Mouse (Mus musculus) CD4-positive helper T cell, adult 2 months (primary cell): ENCODE measurements at regions not wholly inside any gene's neighbourhood (a gene's known extent, or its start where the extent isn't known, plus 50 kb on each side); places are given as distances from the start of the nearest gene placed in this dataset.

ENCODE experiments used
- DNase-seq: peaks from one replicate; pipeline ENCODE4 v3.0.0-alpha.2; 2012; ENCODE audit warnings: low read depth, missing footprints, low spot score

DNA sequence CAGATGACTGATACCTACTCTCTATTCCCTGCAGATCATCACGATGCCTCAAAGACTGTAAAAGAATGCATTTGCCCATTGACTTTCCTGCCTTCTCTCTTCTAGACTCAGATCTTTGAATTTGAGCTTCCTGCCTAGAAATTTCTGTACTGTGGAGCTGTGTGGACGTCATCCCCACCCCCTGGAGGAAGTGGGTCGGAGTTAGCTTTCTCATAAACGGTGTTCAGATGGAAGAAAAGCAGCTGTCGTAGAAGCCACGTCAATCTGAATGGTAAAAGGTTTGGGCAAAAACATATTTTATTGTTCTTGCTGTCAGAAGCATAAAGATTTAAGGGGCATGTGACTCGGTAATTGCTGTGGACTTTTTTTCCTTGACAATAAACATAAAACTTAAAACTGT, 154.6 kb upstream of the Mvb12b start:
- peak; percentile 65 for DNase-seq

DNA sequence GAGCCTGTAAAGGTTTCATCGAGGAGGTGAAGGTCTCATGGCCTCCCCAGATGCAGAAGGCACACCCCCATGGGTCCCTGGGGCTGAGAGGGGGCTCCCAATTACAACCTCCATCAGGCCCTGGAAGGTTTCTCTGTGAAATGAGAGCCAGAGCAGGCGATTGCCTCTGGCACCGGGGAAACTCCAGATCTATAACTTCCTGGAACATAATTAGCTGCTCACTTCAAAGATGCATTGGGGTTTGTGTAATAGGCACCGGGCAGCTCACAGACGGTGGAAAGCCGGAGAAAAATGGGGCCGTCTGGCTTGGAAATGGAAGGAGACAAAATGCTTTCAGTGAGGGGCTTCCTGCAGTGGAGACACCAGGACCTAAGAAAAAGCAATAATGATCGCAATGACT, 151.2 kb upstream of the Mvb12b start:
- no peak for DNase-seq

DNA sequence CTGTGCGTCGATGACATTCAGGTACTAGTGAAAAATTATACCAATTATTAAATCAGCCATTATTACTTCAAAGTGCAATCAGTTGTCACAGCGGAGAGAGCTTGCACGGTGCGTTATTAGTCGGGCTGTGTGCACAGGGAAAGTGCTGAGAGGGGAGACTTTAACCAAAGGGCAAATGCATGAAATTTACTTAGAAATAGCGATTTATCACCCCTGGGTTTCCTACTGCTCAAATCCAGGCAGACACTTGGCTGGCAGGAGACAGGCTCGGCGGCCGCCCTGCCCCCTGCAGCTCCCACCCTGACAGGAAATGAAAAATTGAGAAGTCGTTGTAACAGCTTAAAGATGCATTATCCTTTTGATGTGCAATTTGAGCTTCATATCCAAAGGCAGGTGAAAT, 145.5 kb upstream of the Mvb12b start:
- no peak for DNase-seq

DNA sequence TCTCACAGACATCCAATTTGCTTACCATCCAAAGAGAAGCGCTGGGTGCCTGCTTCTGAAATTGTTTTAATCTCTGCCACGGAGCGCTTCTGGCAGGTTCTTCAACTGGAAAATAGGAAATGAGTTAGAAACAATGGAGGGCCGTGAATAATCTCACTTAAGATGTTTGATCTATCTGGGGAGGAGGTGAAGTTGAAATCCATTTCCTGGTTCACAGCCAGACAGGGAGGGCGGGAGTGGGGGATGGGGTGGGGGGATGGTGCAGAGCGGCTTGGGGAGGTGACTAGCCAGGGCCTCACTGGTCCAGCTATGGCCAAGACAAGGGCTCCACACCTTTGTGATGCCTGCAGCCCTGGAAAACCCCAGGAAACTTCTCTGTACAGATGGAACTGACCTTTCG, 143.7 kb upstream of the Mvb12b start:
- DNase-seq, result no peak

DNA sequence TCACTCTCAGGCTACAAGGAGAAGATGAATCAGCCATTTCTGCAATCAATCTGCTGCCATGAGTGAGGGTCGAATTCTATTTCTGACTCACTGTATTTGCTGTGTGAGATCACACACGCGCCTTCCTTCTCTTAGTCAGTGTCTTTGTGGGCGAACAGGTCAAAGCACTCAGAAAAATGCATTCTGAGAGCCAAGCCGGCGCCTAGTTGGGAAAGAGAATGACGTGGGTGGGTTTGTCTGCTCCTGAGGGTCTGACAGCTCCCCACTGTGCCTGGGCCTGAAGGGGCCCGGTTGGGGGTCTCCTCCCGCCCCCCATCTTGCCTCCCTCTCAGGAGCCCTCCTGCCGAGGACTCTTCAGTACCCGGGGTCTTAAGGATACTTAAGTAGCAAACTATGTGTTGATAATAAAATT, 143.3 kb upstream of the Mvb12b start:
- DNase-seq, result no peak

DNA sequence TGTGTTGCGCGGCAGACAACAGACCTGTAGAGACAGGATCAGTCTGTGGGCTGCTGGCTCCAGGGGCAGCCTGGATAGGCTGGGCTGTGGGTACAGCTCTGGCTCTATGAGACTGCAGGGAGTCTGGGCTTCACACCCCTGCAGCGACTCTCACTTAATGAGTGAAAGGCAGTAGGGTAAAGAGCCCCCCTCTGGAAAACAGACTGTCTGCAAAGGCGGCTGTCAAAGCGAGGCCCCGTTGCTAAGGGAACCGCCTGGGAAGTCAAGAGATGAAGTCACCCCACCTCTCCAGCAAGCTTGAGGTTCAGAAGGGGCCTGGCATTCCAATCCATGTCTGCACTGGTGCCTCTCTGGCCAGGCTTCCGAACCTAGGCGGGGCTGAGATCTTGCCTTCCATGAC, 139.7 kb upstream of the Mvb12b start:
- no peak for DNase-seq

DNA sequence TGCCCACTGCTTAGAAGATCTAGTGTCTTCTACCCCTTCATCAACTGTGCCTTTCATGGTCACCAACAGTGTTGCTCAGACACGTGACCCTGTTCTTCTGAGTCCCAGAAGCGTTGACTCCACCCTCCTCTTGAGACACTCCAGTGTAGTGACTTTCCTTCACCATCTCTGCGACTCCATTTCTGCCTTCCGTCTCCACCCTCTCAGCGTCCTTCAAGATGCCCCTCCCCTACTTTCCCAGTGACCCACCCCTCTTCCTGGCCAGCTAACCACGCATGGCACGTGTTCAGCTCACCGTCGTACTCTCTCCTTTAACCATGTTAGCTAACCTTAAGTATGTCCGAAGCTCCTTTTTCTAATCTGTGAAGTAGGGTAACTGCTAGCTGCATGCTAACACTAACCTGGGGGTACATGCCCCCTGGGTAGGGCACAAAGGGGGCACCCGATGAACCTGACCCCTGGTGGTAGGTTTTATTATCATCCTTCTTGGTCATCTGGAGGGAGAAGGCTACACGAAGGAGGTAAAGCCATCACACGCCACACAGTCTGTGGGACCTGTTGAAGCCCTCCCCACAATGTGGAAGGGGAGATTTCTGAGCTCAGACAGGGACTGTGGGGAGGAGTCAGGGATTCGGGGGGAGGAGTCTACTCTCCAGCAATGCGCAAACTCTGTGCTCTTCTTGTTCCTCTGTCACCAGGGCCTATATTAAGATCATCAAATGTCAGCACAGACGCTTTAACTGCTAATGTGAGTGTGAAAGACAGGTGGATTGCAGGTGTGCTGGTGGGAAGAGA, 139.0 kb upstream of the Mvb12b start:
- DNase-seq, result no peak

DNA sequence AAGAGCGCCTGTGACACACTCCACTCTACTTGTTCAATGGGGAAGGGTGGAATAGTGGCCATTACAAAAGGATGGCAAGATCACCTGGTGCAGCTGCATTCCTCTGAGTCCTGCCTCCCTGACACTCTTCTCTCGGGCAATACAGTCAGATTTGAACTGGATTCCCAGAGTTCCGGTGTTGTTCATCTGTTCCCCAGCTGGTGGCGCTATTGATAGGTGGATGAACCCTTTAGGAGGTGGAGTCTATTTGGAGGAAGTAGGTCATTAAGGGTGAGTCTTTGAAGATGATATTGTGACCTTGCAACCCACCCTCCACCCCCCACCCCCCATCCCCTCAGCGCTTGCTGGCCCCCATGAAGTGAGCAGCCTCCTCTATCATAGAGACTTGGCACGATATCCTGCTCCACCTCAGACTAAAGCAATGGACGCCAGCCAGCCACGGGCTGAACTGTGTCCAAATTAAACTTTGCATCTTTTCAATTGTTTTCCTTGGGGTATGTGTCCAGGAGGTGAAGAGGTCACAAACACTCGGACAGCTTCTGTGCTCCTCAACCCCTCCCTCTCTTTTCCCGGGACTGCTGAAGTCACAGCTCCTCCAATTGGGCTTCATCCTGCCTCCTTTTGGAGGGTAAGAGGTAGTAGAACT, 138.1 kb upstream of the Mvb12b start:
- peak; percentile 22 for DNase-seq

DNA sequence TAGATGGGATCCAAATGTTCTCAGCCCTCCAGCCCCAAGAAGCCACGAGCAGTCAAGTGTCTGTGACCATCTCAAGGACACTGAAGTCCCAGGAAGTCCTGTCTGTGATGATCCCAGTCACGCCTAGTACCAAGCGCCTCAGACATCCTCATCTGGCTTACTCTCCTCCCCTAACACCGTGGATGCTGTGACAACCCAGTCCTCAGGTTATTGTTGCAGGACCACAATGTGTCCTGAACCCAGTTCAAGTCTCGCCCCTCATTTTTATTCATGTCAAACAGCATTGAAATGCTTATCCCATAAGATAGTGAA, 129.4 kb upstream of the Mvb12b start:
- DNase-seq, result no peak

DNA sequence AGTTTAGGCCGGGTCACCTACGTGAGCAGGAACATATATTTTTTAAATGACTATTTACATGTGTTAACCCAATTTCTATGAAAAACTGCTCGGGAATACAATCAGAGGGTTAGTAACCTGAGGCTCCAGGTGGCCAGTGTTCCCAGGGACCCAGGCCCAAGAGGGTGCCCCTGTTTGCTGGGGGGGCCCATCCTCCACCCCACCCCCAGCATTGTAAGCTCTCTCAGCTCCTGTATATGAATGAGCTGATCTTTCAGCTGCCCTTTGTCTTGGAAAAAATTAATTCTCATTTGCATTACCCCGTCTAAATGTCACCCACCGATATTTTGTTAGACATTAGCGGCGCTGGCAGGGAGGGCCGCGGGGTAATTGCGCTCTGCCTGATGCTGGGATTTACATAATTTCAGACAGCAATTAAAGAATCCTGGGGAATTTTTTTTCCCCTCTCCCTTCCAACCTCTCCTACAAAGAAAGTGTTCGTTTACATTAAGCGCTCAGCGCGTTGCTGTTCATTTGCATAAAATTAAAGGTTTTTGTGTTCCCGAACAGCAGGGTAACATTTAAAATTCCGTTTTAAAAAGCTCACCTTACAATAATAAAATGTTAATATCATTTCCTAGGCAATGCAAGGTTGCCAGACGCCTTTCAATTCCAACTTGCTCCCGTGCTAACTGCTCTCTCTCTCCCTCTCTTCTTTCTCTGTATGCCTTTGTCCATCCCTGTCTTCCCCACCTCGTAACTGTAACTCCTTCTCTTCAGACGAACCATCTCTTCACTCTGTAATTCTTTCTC, 128.8 kb upstream of the Mvb12b start:
- no peak for DNase-seq

DNA sequence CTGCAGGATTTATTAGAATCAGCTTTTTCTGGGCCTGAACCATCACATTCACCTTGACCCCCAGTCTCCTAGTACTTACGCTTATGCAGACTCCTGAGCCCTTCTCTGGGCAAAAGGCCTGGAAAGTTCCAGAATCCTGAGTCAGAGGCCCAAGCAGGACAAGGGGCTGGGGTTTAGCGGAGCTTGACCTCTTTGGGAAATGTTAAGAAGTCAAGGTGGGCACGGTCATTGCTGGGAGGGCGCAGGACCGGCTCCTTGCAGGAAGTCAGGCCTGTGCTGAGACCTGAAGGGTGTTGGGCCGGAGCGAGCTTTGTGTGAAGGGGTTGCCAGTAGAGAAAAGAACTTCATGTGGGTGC, 127.9 kb upstream of the Mvb12b start:
- no peak for DNase-seq

DNA sequence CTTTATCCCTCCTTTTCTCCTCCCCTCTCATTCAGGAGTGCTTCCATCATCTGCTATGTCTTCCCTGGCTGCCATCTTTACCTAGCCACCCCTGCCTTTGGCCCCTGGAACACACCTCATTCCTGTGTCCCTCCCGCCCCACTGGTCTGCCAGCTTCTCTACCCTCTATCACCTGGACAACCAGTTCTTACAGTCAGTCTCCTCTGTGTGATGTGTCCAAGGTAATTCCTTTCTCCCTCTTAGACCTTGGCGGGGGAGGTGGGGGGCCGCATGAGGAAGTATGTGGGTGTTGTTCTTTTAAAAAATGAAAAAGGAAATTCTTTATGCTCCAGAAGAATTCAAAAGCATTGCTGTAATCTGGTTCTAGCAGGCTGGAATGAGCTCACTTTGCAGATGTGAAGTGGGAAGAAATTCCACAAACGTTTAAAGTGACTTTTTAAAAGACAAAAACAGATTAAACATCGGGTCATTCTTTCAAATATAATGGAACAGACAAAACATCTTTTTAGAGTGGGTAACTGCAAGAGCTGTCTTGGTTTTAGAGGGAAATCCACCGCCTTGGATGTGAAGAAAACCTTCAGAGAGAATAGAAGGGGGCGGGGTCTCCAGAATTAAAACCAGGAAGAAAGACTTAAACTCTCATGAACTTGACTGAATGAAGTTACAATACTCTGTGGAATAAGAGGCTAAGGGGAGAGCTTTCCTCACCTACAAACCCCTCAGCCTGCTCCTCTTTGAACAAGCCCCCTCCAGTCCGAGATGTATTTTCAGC, 127.3 kb upstream of the Mvb12b start:
- no peak for DNase-seq

DNA sequence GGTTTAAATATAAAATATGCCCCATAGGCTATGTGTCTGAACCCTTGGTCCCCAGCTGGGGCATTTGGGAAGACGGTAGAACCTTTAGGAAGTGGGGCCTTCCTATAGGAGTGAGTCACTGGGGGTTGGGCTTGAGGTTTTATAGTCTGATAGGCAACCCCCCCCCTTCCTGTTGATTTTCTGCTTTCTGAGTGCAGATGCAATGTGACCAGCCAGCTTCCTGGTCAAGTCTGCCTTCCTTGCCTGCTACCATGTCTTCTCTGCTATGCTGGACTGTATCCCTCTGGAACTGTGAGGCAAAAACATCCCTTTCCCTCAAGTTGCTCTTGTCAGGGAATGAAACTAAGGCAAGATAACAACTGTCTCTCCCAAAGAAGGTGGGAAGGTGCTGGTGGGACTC, 122.4 kb upstream of the Mvb12b start:
- DNase-seq, result no peak

DNA sequence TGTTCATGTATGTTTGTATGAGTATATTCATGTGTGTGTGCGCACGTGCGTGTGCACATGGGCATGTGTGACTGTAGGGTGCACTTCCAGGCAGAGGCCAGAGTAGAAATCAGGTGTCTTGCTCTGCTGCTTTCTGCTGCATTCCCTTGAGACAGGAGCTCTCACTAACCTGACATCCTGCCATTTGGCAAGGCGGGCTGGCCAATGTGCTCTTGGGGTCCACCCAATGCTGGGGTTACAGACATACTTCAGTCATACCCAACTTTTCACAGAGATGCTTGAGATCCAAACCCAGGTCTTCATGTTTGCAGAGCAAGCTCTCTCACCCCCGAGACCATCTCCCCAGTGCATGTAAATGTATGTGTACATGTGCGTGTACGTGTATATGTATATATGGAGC, 120.2 kb upstream of the Mvb12b start:
- DNase-seq, result no peak

DNA sequence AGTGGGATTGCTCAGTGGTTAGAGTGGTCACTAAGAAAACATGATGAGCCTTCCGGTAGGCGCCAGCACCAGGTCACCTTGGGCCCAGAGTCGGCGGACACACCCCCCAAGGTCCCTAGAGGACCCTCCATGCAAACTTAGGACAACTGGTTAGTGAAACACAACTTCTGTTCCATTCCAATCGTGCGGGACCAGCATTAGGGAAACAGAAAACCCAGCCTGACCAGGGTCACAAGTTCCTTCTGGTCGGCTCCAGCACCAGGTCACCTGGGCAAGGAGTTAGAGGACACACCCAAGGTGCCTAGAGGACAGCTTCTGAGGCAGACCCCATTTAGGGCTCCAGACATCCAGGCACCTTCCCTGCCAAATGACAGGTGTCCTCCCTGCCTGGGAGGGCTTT, 109.4 kb upstream of the Mvb12b start:
- DNase-seq, result no peak

DNA sequence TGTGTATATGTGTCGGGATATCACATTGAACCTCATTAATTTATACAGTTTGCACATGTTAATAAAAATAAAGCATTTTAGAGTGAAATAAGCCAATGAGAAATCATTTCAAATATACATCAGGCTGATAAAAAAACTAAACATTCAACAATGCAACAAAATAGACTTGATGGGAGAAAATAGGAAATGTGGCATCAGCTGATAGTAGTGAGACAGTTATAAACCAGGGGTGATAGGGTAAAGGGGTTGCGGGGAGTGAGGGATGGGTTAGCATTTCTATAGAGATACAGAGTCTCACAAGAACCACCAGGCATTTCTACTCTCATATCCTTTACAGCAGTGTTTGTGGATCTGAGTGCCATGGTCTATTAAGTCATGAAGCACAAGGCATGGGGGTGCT, 108.6 kb upstream of the Mvb12b start:
- DNase-seq, result no peak

DNA sequence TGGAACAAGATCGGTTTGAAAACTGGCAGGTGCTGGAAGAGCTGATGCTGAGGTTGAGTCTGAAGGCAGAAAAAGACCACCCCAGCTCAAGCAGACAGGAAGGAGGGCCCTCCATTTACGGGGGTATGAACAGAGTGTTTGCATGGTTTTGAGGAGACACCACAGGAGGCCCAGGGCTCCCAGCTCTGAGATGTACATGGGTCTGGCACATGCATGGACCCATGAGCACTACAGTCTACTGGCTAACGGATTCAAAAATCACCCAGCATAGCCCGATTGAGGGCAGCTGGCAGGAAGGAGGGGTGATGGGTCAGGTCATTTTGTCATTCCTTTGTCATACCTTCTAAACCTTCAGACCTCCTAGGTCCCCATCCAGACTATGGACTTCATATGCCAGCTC, 103.6 kb upstream of the Mvb12b start:
- no peak for DNase-seq

DNA sequence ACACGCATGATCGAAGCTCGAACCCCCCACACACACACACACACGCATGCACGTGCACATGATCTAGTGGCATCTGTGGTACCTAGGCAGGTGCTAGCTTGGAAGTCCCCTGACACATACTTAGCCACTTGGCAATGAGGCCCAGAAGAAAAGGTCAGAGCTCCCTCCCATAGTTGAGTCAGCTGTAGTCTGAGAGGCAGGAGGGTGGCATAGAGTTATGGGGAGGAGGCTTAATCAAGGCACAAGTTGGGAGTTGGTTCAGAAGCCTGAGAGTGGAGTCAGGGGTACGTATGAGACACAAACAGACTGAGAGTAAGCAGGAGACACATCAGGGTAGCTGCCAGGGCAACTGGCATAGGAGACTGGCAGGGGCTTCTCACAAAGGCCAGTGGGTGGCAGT, 103.0 kb upstream of the Mvb12b start:
- DNase-seq, result no peak

DNA sequence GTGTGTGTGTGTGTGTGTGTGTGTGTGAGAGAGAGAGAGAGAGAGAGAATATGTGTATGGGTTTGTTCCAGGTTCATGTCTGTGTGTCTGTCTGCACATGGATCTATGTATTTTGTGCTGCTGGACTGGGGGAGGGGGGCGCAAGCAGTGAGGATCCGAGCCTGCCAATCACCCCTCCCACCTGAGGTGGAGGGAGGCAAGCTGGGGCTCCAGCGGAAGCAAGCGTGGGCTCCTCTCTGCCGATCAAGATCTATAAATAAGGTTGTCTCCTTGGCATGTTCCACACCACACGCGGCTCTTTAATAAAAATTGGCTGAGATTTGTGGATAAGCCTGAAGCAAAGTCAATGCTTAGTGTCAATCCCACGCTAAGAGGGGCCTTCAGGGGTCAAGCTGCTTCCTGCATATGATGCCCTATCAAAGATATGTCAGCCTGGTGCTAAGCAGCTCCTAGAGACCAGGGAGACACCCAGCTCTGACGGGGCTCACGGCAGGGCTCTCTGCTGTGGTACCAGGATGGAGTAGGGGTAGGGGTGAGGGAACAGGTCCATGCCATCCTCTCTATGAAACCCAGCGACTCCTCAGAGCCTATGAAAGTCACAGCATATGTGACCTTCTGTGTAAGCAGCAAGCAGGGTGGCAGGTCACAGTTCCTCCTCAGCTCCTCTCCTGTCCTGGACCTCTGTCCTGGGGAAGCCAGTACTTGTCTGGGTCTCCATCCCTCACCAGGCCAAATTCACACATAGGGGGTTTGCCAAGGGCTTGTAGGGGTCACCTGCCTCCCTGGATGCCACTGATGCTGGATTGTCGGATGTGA, 102.0 kb upstream of the Mvb12b start:
- no peak for DNase-seq

DNA sequence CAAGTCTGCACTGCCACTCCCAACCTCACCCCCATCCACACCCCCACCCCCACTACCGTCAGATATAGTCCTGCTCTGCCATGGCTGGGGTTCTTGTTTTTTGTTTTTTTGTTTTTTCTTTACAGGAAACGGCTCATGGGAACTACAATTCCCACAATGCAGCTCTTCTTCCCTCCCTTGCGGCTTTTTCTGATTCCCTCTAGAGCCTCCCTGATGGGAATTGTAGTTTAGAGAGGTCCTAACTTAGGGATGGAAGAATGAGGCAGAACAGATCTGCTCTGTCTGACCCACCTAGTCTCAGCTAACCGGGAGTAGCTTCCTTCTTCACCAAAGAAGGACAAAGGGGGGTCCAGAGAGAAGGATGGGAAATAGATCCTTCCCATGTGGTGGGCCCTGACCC, 98.7 kb upstream of the Mvb12b start:
- DNase-seq, result no peak

DNA sequence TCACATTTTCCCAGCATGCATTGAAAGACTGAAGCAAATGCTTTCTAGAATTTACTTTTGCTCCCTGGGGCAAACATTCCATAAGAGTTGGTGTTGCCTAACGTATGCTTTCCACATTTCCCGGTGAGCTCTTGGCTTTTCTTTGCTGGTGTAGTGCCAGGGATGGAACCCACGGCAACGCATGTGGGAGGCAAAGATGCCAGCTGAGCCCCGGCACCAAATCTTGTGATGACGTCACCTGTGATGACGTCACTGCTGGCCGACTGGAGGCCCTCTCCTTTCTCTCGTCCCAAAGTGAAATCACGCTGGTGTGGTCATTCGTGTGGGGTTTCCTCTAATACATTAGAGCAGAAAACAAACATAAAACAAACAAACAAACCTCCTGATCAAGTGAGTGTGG, 97.6 kb upstream of the Mvb12b start:
- DNase-seq, result no peak
